In genomic region chr7:31098697-31099611, GRCm38 (mm10) we compare ENCODE assay signal across 10 mouse cellular contexts. TPM values are rescaled to one million over a fixed set of nuclear protein-coding genes. Genes with fewer than 3 reads are reported as not detected.
A peak's percentile ranks its signal among the peaks of the same experiment; 100 is the strongest.
DNase-seq lines count a peak whose midpoint lies in the region; ATAC-seq and TF ChIP-seq lines count a peak whose summit lies in the region.
"Had no signal": no experiment of that assay in that cellular context is flagged by ENCODE, and none has a peak within 500 bp of the region (broad histone marks: within the 10 kb centered on the region; RNA-seq: fewer than 3 reads in every experiment).

No protein-coding gene starts in this region.

- H3K4me3 ChIP-seq in forebrain, embryonic 11.5 days (ENCODE audit: low read depth, low read length) = no peak overlapping the region
- no peak overlapping the region for H3K4me3 ChIP-seq in forebrain, postnatal 0 days (ENCODE audit: low read depth, low read length)
- no peak overlapping the region for H3K4me3 ChIP-seq in liver, embryonic 12.5 days
- H3K4me3 ChIP-seq in liver, embryonic 11.5 days (ENCODE audit: low read depth, low read length) = no peak overlapping the region
- no peak overlapping the region for H3K4me3 ChIP-seq in MEL (ENCODE audit: control insufficient read depth in 1 of 2, insufficient read depth in 1 of 2, low read depth in 2 of 2, low read length in 2 of 2)
- H3K4me3 ChIP-seq in liver, embryonic 14.5 days (ENCODE audit: insufficient read depth in 1 of 2, low read depth in 2 of 2, low read length in 2 of 2) = no peak overlapping the region

- DNase-seq in forebrain, embryonic 11.5 days (ENCODE audit: low spot score) = no peak
- no peak for DNase-seq in forebrain, postnatal 0 days
- DNase-seq in liver, embryonic 11.5 days (ENCODE audit: low spot score) = no peak
- DNase-seq in MEL (ENCODE audit: low read depth, low spot score) = no peak
- DNase-seq in liver, embryonic 14.5 days (ENCODE audit: low read depth in 3 of 3, low spot score in 3 of 3) = no peak
- DNase-seq in cerebellum, adult 9-11 months = no peak
- DNase-seq in adipocyte (ENCODE audit: low spot score) = no peak

- no peaks in the 10 kb centered on the region for H3K79me2 ChIP-seq in MEL (ENCODE audit: control insufficient read depth, insufficient read depth, low read length, poor library complexity)

- H3K9ac ChIP-seq in forebrain, embryonic 11.5 days (ENCODE audit: low read length) = no peak overlapping the region
- no peak overlapping the region for H3K9ac ChIP-seq in forebrain, postnatal 0 days
- no peak overlapping the region for H3K9ac ChIP-seq in liver, embryonic 12.5 days
- no peak overlapping the region for H3K9ac ChIP-seq in liver, embryonic 11.5 days (ENCODE audit: low read depth, low read length)
- H3K9ac ChIP-seq in MEL (ENCODE audit: control insufficient read depth, low read depth, low read length, poor library complexity, severe bottlenecking) = no peak overlapping the region
- no peak overlapping the region for H3K9ac ChIP-seq in liver, embryonic 14.5 days (replicated peaks)
- H3K9ac ChIP-seq: intestine, embryonic 15.5 days had no signal

- H3K27me3 ChIP-seq in forebrain, embryonic 11.5 days (ENCODE audit: control insufficient read depth, insufficient read depth, low read length) = no peaks in the 10 kb centered on the region
- H3K27me3 ChIP-seq in forebrain, postnatal 0 days (ENCODE audit: insufficient read depth, low read length) = no peaks in the 10 kb centered on the region
- H3K27me3 ChIP-seq in liver, embryonic 12.5 days (replicated peaks) = peaks cover 15% of the 10 kb centered on the region; the same call in 1 of the 2 replicates
- H3K27me3 ChIP-seq in liver, embryonic 11.5 days (replicated peaks; ENCODE audit: control insufficient read depth, insufficient read depth, low read length) = peaks cover 9% of the 10 kb centered on the region; the same call in 1 of the 2 replicates
- H3K27me3 ChIP-seq in MEL (ENCODE audit: control insufficient read depth in 1 of 2, insufficient read depth in 2 of 2, low read length in 2 of 2) = no peaks in the 10 kb centered on the region
- no peaks in the 10 kb centered on the region for H3K27me3 ChIP-seq in liver, embryonic 14.5 days (ENCODE audit: control insufficient read depth, insufficient read depth, low read length)
- H3K27me3 ChIP-seq: intestine, embryonic 15.5 days had no signal

- no peak for TF ChIP-seq POLR2A in MEL (IDR thresholded peaks at IDR 0.05; ENCODE audit: control insufficient read depth in 1 of 2, insufficient read depth in 1 of 2, low read depth in 1 of 2, low read length in 2 of 2, poor library complexity in 1 of 2)

- no peak for TF ChIP-seq CTCF in forebrain, postnatal 0 days (IDR thresholded peaks at IDR 0.05; ENCODE audit: low read depth)
- TF ChIP-seq CTCF in MEL (IDR thresholded peaks at IDR 0.05 in 2 of 3, conservative IDR thresholded peaks at IDR 0.05 in 1 of 3; ENCODE audit: control insufficient read depth in 1 of 3, insufficient read depth in 1 of 3, low read depth in 2 of 3, low read length in 3 of 3, poor library complexity in 1 of 3, severe bottlenecking in 1 of 3) = peak; percentile 12 to 36 (median 30); a peak in 5 of 6 replicates
- peak; percentile 30; the same call in 1 of the 2 replicates for TF ChIP-seq CTCF in liver, embryonic 14.5 days (IDR thresholded peaks at IDR 0.05; ENCODE audit: low read depth)

- no peaks in the 10 kb centered on the region for H3K36me3 ChIP-seq in forebrain, embryonic 11.5 days (ENCODE audit: control insufficient read depth, insufficient read depth, low read length)
- H3K36me3 ChIP-seq in forebrain, postnatal 0 days (ENCODE audit: insufficient read depth) = no peaks in the 10 kb centered on the region
- no peaks in the 10 kb centered on the region for H3K36me3 ChIP-seq in liver, embryonic 12.5 days
- no peaks in the 10 kb centered on the region for H3K36me3 ChIP-seq in liver, embryonic 11.5 days (ENCODE audit: control insufficient read depth, insufficient read depth, low read length)
- no peaks in the 10 kb centered on the region for H3K36me3 ChIP-seq in MEL (ENCODE audit: control insufficient read depth in 1 of 2, insufficient read depth in 2 of 2, low read length in 2 of 2)
- no peaks in the 10 kb centered on the region for H3K36me3 ChIP-seq in liver, embryonic 14.5 days (replicated peaks; ENCODE audit: control insufficient read depth, insufficient read depth, low read depth)
- H3K36me3 ChIP-seq: intestine, embryonic 15.5 days; limb, embryonic 12.5 days had no signal

- no peak overlapping the region for H3K4me2 ChIP-seq in forebrain, embryonic 11.5 days (ENCODE audit: low read depth, low read length, severe bottlenecking)
- no peak overlapping the region for H3K4me2 ChIP-seq in forebrain, postnatal 0 days (ENCODE audit: low read depth)
- H3K4me2 ChIP-seq in liver, embryonic 12.5 days = 0 out of 2 replicates have a peak overlapping the region, but pooled peaks have one; percentile 54
- no peak overlapping the region for H3K4me2 ChIP-seq in liver, embryonic 11.5 days
- no peak overlapping the region for H3K4me2 ChIP-seq in liver, embryonic 14.5 days (ENCODE audit: low read depth)

- H3K9me3 ChIP-seq in forebrain, embryonic 11.5 days (ENCODE audit: control insufficient read depth, low read length) = no peaks in the 10 kb centered on the region
- H3K9me3 ChIP-seq in forebrain, postnatal 0 days (ENCODE audit: low read length) = no peaks in the 10 kb centered on the region
- H3K9me3 ChIP-seq in liver, embryonic 12.5 days (replicated peaks) = no peaks in the 10 kb centered on the region
- H3K9me3 ChIP-seq in liver, embryonic 11.5 days (ENCODE audit: control insufficient read depth, low read length) = no peaks in the 10 kb centered on the region
- no peaks in the 10 kb centered on the region for H3K9me3 ChIP-seq in MEL (replicated peaks; ENCODE audit: insufficient read depth, low read length)
- H3K9me3 ChIP-seq in liver, embryonic 14.5 days (ENCODE audit: control insufficient read depth, low read length) = no peaks in the 10 kb centered on the region
- H3K9me3 ChIP-seq: intestine, embryonic 15.5 days; limb, embryonic 12.5 days had no signal

- TF ChIP-seq EP300 in MEL (IDR thresholded peaks at IDR 0.05; ENCODE audit: low read depth in 1 of 2, low read length in 2 of 2) = no peak
- no peak for TF ChIP-seq EP300 in liver, embryonic 14.5 days (IDR thresholded peaks at IDR 0.05; ENCODE audit: low read depth)

- TF ChIP-seq RAD21 in MEL (IDR thresholded peaks at IDR 0.05; ENCODE audit: low read depth, low read length) = no peak

- 82% methylated on average over 22 of the region's 22 CpGs for WGBS in forebrain, embryonic 11.5 days
- 81% methylated on average over 22 of the region's 22 CpGs for WGBS in forebrain, postnatal 0 days
- 65% methylated on average over 22 of the region's 22 CpGs for WGBS in liver, embryonic 12.5 days (ENCODE audit: insufficient replicate concordance)
- WGBS in liver, embryonic 11.5 days = 74% methylated on average over 22 of the region's 22 CpGs
- WGBS in liver, embryonic 14.5 days (ENCODE audit: insufficient replicate concordance) = 65% methylated on average over 22 of the region's 22 CpGs

- no peaks in the 10 kb centered on the region for H3K4me1 ChIP-seq in forebrain, embryonic 11.5 days (replicated peaks; ENCODE audit: control insufficient read depth, insufficient read depth, low read length)
- H3K4me1 ChIP-seq in forebrain, postnatal 0 days (ENCODE audit: insufficient read depth) = no peaks in the 10 kb centered on the region
- H3K4me1 ChIP-seq in liver, embryonic 12.5 days = 0 out of 2 replicates have a peak, but pooled peaks cover 6% of the 10 kb centered on the region
- no peaks in the 10 kb centered on the region for H3K4me1 ChIP-seq in liver, embryonic 11.5 days (replicated peaks; ENCODE audit: control insufficient read depth, insufficient read depth, low read length)
- H3K4me1 ChIP-seq in MEL (ENCODE audit: control insufficient read depth in 1 of 2, insufficient read depth in 2 of 2, low read length in 2 of 2) = 0 out of 4 replicates have a peak, but pooled peaks cover 0 to 2% of the 10 kb centered on the region in 2 experiments
- H3K4me1 ChIP-seq in liver, embryonic 14.5 days (replicated peaks; ENCODE audit: control insufficient read depth in 2 of 2, insufficient read depth in 2 of 2, low read length in 1 of 2) = no peaks in the 10 kb centered on the region
- H3K4me1 ChIP-seq: intestine, embryonic 15.5 days had no signal

- 0 out of 2 replicates have a peak, but pooled peaks have one; percentile 34 for ATAC-seq in forebrain, embryonic 11.5 days (replicated peaks; ENCODE audit: low FRiP score)
- ATAC-seq in forebrain, postnatal 0 days = no peak
- ATAC-seq in liver, embryonic 12.5 days = no peak; the same call in 1 of the 2 replicates
- no peak for ATAC-seq in liver, embryonic 11.5 days (replicated peaks; ENCODE audit: low FRiP score)
- no peak for ATAC-seq in liver, embryonic 14.5 days (ENCODE audit: insufficient read depth)

- no peak overlapping the region for H3K27ac ChIP-seq in forebrain, embryonic 11.5 days (ENCODE audit: low read depth, low read length)
- no peak overlapping the region for H3K27ac ChIP-seq in forebrain, postnatal 0 days (ENCODE audit: low read depth, low read length)
- H3K27ac ChIP-seq in liver, embryonic 12.5 days = no peak overlapping the region
- H3K27ac ChIP-seq in liver, embryonic 11.5 days (ENCODE audit: low read depth, low read length) = no peak overlapping the region
- no peak overlapping the region for H3K27ac ChIP-seq in MEL (ENCODE audit: control insufficient read depth, low read depth, low read length)
- H3K27ac ChIP-seq in liver, embryonic 14.5 days = no peak overlapping the region
- H3K27ac ChIP-seq: intestine, embryonic 15.5 days had no signal

RNA-seq across cellular contexts. Expression of gene Hpn, which starts 16.1 kb away (rescaled TPM):
- polyA plus RNA-seq in forebrain, embryonic 11.5 days (2014; fragmentation: Nextera tagmentation; extraction: Ambion mirVana) = 0.29 and 0.39 TPM in 2 replicates
- total RNA-seq in forebrain, postnatal 0 days (2014; rRNA removed) = 0.48 TPM in 1 of 2 replicates, not detected in the other
- 0.19 and 0.61 TPM in 2 replicates for polyA plus RNA-seq in forebrain, postnatal 0 days (2015; fragmentation: Nextera tagmentation; extraction: Ambion mirVana)
- polyA plus RNA-seq in liver, embryonic 12.5 days (2016; fragmentation: Nextera tagmentation; extraction: Ambion mirVana) = 33.2 and 36.2 TPM in 2 replicates
- 36.6 and 38.3 TPM in 2 replicates for polyA plus RNA-seq in liver, embryonic 11.5 days (2014; fragmentation: Nextera tagmentation; extraction: Ambion mirVana)
- total RNA-seq in MEL (2012; rRNA removed) = 0.69 and 1.6 TPM in 2 replicates
- 1 to 10 TPM in 1 of 2 experiments, not detected in 1; 1.1 TPM for polyA plus RNA-seq in MEL (2012; ENCODE audit: insufficient read depth in 1 of 2, insufficient read length in 2 of 2, low read depth in 1 of 2, low replicate concordance in 2 of 2, missing spikeins in 1 of 2)
- polyA plus RNA-seq in liver, embryonic 14.5 days (2012; rRNA removed) = 44.7 and 48.0 TPM in 2 replicates
- 43.3 and 44.8 TPM in 2 replicates for polyA plus RNA-seq in liver, embryonic 14.5 days (2014; fragmentation: Nextera tagmentation; extraction: Ambion mirVana)

RNA-seq across cellular contexts. Expression of gene Fxyd3, which starts 22.4 kb away (rescaled TPM):
- polyA plus RNA-seq in forebrain, embryonic 11.5 days (2014; fragmentation: Nextera tagmentation; extraction: Ambion mirVana) = 2.0 and 3.3 TPM in 2 replicates
- total RNA-seq in forebrain, postnatal 0 days (2014; rRNA removed) = not detected in 2 replicates
- polyA plus RNA-seq in forebrain, postnatal 0 days (2015; fragmentation: Nextera tagmentation; extraction: Ambion mirVana) = not detected in 2 replicates
- polyA plus RNA-seq in liver, embryonic 12.5 days (2016; fragmentation: Nextera tagmentation; extraction: Ambion mirVana) = 0.67 and 0.86 TPM in 2 replicates
- polyA plus RNA-seq in liver, embryonic 11.5 days (2014; fragmentation: Nextera tagmentation; extraction: Ambion mirVana) = 1.2 and 1.7 TPM in 2 replicates
- not detected in 2 replicates for total RNA-seq in MEL (2012; rRNA removed)
- polyA plus RNA-seq in MEL (2012; ENCODE audit: insufficient read depth in 1 of 2, insufficient read length in 2 of 2, low read depth in 1 of 2, low replicate concordance in 2 of 2, missing spikeins in 1 of 2) = not detected
- polyA plus RNA-seq in liver, embryonic 14.5 days (2012; rRNA removed) = 0.52 and 0.54 TPM in 2 replicates
- polyA plus RNA-seq in liver, embryonic 14.5 days (2014; fragmentation: Nextera tagmentation; extraction: Ambion mirVana) = 0.47 and 0.86 TPM in 2 replicates

RNA-seq across cellular contexts. Expression of gene Scn1b, which starts 27.8 kb away (rescaled TPM):
- polyA plus RNA-seq in forebrain, embryonic 11.5 days (2014; fragmentation: Nextera tagmentation; extraction: Ambion mirVana) = 0.84 and 1.2 TPM in 2 replicates
- total RNA-seq in forebrain, postnatal 0 days (2014; rRNA removed) = 26.7 and 38.0 TPM in 2 replicates
- 24.4 and 29.8 TPM in 2 replicates for polyA plus RNA-seq in forebrain, postnatal 0 days (2015; fragmentation: Nextera tagmentation; extraction: Ambion mirVana)
- 0.97 and 1.2 TPM in 2 replicates for polyA plus RNA-seq in liver, embryonic 12.5 days (2016; fragmentation: Nextera tagmentation; extraction: Ambion mirVana)
- 0.57 and 1.0 TPM in 2 replicates for polyA plus RNA-seq in liver, embryonic 11.5 days (2014; fragmentation: Nextera tagmentation; extraction: Ambion mirVana)
- not detected in 2 replicates for total RNA-seq in MEL (2012; rRNA removed)
- not detected for polyA plus RNA-seq in MEL (2012; ENCODE audit: insufficient read depth in 1 of 2, insufficient read length in 2 of 2, low read depth in 1 of 2, low replicate concordance in 2 of 2, missing spikeins in 1 of 2)
- polyA plus RNA-seq in liver, embryonic 14.5 days (2012; rRNA removed) = 0.97 and 1.0 TPM in 2 replicates
- 0.45 and 0.52 TPM in 2 replicates for polyA plus RNA-seq in liver, embryonic 14.5 days (2014; fragmentation: Nextera tagmentation; extraction: Ambion mirVana)

RNA-seq across cellular contexts. Expression of gene Lgi4, which starts 39.8 kb away (rescaled TPM):
- polyA plus RNA-seq in forebrain, embryonic 11.5 days (2014; fragmentation: Nextera tagmentation; extraction: Ambion mirVana) = 0.36 and 0.44 TPM in 2 replicates
- 1.1 and 1.6 TPM in 2 replicates for total RNA-seq in forebrain, postnatal 0 days (2014; rRNA removed)
- 0.68 and 0.98 TPM in 2 replicates for polyA plus RNA-seq in forebrain, postnatal 0 days (2015; fragmentation: Nextera tagmentation; extraction: Ambion mirVana)
- 0.06 and 0.19 TPM in 2 replicates for polyA plus RNA-seq in liver, embryonic 12.5 days (2016; fragmentation: Nextera tagmentation; extraction: Ambion mirVana)
- polyA plus RNA-seq in liver, embryonic 11.5 days (2014; fragmentation: Nextera tagmentation; extraction: Ambion mirVana) = 0.30 and 0.45 TPM in 2 replicates
- not detected in 2 replicates for total RNA-seq in MEL (2012; rRNA removed)
- polyA plus RNA-seq in MEL (2012; ENCODE audit: insufficient read depth in 1 of 2, insufficient read length in 2 of 2, low read depth in 1 of 2, low replicate concordance in 2 of 2, missing spikeins in 1 of 2) = not detected
- polyA plus RNA-seq in liver, embryonic 14.5 days (2012; rRNA removed) = 0.04 and 0.16 TPM in 2 replicates
- 0.10 TPM in 1 of 2 replicates, not detected in the other for polyA plus RNA-seq in liver, embryonic 14.5 days (2014; fragmentation: Nextera tagmentation; extraction: Ambion mirVana)

RNA-seq across cellular contexts. Expression of gene Fxyd1, which starts 42.0 kb away (rescaled TPM):
- polyA plus RNA-seq in forebrain, embryonic 11.5 days (2014; fragmentation: Nextera tagmentation; extraction: Ambion mirVana) = 2.9 and 4.0 TPM in 2 replicates
- 14.9 and 19.5 TPM in 2 replicates for total RNA-seq in forebrain, postnatal 0 days (2014; rRNA removed)
- polyA plus RNA-seq in forebrain, postnatal 0 days (2015; fragmentation: Nextera tagmentation; extraction: Ambion mirVana) = 56.8 and 66.3 TPM in 2 replicates
- 28.2 and 28.3 TPM in 2 replicates for polyA plus RNA-seq in liver, embryonic 12.5 days (2016; fragmentation: Nextera tagmentation; extraction: Ambion mirVana)
- polyA plus RNA-seq in liver, embryonic 11.5 days (2014; fragmentation: Nextera tagmentation; extraction: Ambion mirVana) = 23.5 and 35.8 TPM in 2 replicates
- not detected in 2 replicates for total RNA-seq in MEL (2012; rRNA removed)
- under 1 TPM in 1 of 2 experiments, not detected in 1; 0.22 TPM for polyA plus RNA-seq in MEL (2012; ENCODE audit: insufficient read depth in 1 of 2, insufficient read length in 2 of 2, low read depth in 1 of 2, low replicate concordance in 2 of 2, missing spikeins in 1 of 2)
- polyA plus RNA-seq in liver, embryonic 14.5 days (2012; rRNA removed) = 33.0 and 50.6 TPM in 2 replicates
- polyA plus RNA-seq in liver, embryonic 14.5 days (2014; fragmentation: Nextera tagmentation; extraction: Ambion mirVana) = 61.9 and 62.5 TPM in 2 replicates

Comparison
In these comparisons a context has a peak if more than half of its experiments do, and no peak if none do; other contexts are left out.
1. RNA of gene Scn1b, which starts 27.8 kb away (polyA plus RNA-seq): 24.4 to 29.8 TPM in forebrain, postnatal 0 days; 0.97 to 1.2 TPM in liver, embryonic 12.5 days, 0.45 to 1.0 TPM in liver, embryonic 14.5 days, 0.57 to 1.0 TPM in liver, embryonic 11.5 days, 0.84 to 1.2 TPM in forebrain, embryonic 11.5 days and not detected in MEL; every median in the first group is over 10 times any median in the second.
2. RNA of gene Hpn, which starts 16.1 kb away (polyA plus RNA-seq): 43.3 to 48.0 TPM in liver, embryonic 14.5 days, 36.6 to 38.3 TPM in liver, embryonic 11.5 days and 33.2 to 36.2 TPM in liver, embryonic 12.5 days; 1.1 TPM in MEL, 0.19 to 0.61 TPM in forebrain, postnatal 0 days and 0.29 to 0.39 TPM in forebrain, embryonic 11.5 days; every median in the first group is over 10 times any median in the second.